Mouse (Mus musculus) urinary bladder, postnatal 10 days (tissue): ENCODE results near the gene Dvl1.

Experiments
- DNase-seq: peaks from one replicate; pipeline ENCODE4 v3.0.0; 2022; ENCODE audit warnings: low spot score

Dvl1 gene

DNA sequence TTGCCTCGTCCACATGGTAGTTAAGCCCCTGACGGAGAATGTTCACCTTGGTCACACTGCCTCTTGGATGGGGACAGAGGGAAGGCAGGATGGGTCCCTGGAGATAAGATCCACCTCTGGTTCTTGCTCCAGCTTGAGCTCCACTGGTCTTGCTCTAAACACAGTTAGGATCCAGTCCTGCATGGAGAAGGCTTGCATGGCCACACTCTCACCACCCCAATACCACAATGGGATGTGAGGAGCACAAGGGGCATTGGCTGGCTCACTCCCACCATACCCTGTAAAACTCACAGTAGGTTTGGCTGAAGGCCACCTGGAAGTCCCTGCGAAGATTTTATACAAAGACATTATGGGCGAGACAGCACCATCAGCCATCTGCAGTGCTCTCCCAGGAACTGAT lies 61.5 kb downstream of the Dvl1 start:
- DNase-seq = no peak
